Mouse (Mus musculus) ES-E14 (cell line): ENCODE results near the gene Vsig10. TPM values are rescaled to one million over a fixed set of nuclear protein-coding genes. Genes with fewer than 3 reads are reported as not detected.

Experiments
- DNase-seq: peaks from one replicate; pipeline ENCODE4 v3.0.0-alpha.2; 2013; ENCODE audit warnings: low read depth, low spot score
- H3K27ac ChIP-seq: 2 replicates; pipeline ENCODE4 v1.5.1; 2012; ENCODE audit warnings: low read depth, mild to moderate bottlenecking, low read length, moderate library complexity, mixed read lengths; ENCODE audit not compliant: poor library complexity, insufficient read depth, severe bottlenecking
- H3K36me3 ChIP-seq: 2 replicates; pipeline ENCODE4 v1.6.1; 2012; ENCODE audit warnings: mild to moderate bottlenecking, low read length, moderate library complexity, mixed read lengths; ENCODE audit not compliant: control insufficient read depth, poor library complexity, insufficient read depth, severe bottlenecking
- H3K4me1 ChIP-seq, 2 experiments: fragments of 150-350 bp in 1 of 2; sonication (generic) in 1 of 2; 2 replicates each; pipeline ENCODE4 v1.6.1; 2012; ENCODE audit warnings: low read length in 2 of 2, mild to moderate bottlenecking in 1 of 2, mixed read lengths in 1 of 2; ENCODE audit not compliant: control insufficient read depth in 2 of 2, insufficient read depth in 2 of 2, poor library complexity in 1 of 2
- H3K4me3 ChIP-seq, 2 experiments: fragments of 150-350 bp in 1 of 2; sonication (generic) in 1 of 2; 2 replicates each; pipeline ENCODE4 v1.5.1; 2012; ENCODE audit warnings: low read length in 2 of 2, low read depth in 1 of 2, mild to moderate bottlenecking in 1 of 2, mixed read lengths in 1 of 2; ENCODE audit not compliant: insufficient read depth in 1 of 2, poor library complexity in 1 of 2, severe bottlenecking in 1 of 2
- H3K9ac ChIP-seq: 2 replicates; pipeline ENCODE4 v1.6.1; 2012; ENCODE audit warnings: low read depth, mild to moderate bottlenecking, low read length, mixed read lengths; ENCODE audit not compliant: poor library complexity, insufficient read depth, severe bottlenecking
- H3K9me3 ChIP-seq: fragments of 150-350 bp; sonication (generic); 2 replicates; pipeline ENCODE4 v1.6.1; 2012; ENCODE audit warnings: low read depth, mild to moderate bottlenecking, low read length; ENCODE audit not compliant: control insufficient read depth, insufficient read depth
- CHD2 ChIP-seq: IDR thresholded peaks from 2 replicates; pipeline ENCODE4 v1.6.1; 2014; ENCODE audit warnings: mild to moderate bottlenecking, low read depth, low read length, inconsistent platforms
- HCFC1 ChIP-seq: IDR thresholded peaks from 2 replicates; pipeline ENCODE4 v1.6.1; 2012; ENCODE audit warnings: low read length, inconsistent platforms, borderline replicate concordance; ENCODE audit not compliant: insufficient read depth
- MAFK ChIP-seq: IDR thresholded peaks from 2 replicates; pipeline ENCODE4 v1.6.1; 2014; ENCODE audit warnings: mild to moderate bottlenecking, low read depth, low read length, inconsistent platforms; ENCODE audit not compliant: insufficient read depth
- ZC3H11A ChIP-seq: IDR thresholded peaks from 2 replicates; pipeline ENCODE4 v1.6.1; 2012; ENCODE audit warnings: low read depth, mild to moderate bottlenecking, inconsistent platforms, low read length, borderline replicate concordance
- ZNF384 ChIP-seq: IDR thresholded peaks from 2 replicates; pipeline ENCODE4 v1.6.1; 2012; ENCODE audit warnings: low read depth, low read length, inconsistent platforms
- in situ Hi-C, 2 experiments: fragments of 600-800 bp; cut with MboI; formaldehyde crosslinking; loops; one replicate each; pipeline ENCODE4 v1.15.1; 2025; ENCODE audit warnings: low sequenced_read_pairs in 2 of 2, inconsistent platforms in 1 of 2; ENCODE audit not compliant: unreplicated experiment in 2 of 2
- total RNA-seq: library from RNA; depleted of rRNA; stranded (reverse); fragments of 300-350 nt; gene quantifications from 2 replicates; pipeline ENCODE4 v1.2.3, GENCODE M21; 2012

Vsig10 gene
- total RNA-seq, 1 experiment, result 11.7 TPM

GRCm38 (mm10) chr5:117286286-117286685, 32.6 kb upstream of the Vsig10 start:
- no peak for DNase-seq
- TF ChIP-seq CHD2 (no peak), ZC3H11A (no peak), HCFC1 (no peak), MAFK (no peak), ZNF384 (no peak)
- H3K27ac ChIP-seq, result no peak overlapping the region
- H3K4me3 ChIP-seq, result peak overlapping the region; percentile 91 to 98
- H3K9me3 ChIP-seq, result no peaks in the 10 kb centered on the region
- peak overlapping the region; percentile 95; the same call in 1 of the 2 replicates for H3K9ac ChIP-seq
- in situ Hi-C loops, result no loop called here
- peaks cover 0 to 10% of the 10 kb centered on the region in 2 experiments; a peak in 1 of 4 replicates for H3K4me1 ChIP-seq
- H3K36me3 ChIP-seq, result peaks cover 29% of the 10 kb centered on the region

GRCm38 (mm10) chr5:117286831-117287822, 31.8 kb upstream of the Vsig10 start, which contains the start of gene Pebp1:
Gene Pebp1 (minus strand): TSS chr5:117287625.
- peak; percentile 84 for DNase-seq
- H3K9ac ChIP-seq, result peak within 1 kb of the TSS; percentile 95
- TF ChIP-seq ZNF384 (no peak), HCFC1 (peak; percentile 54; the same call in 1 of the 2 replicates), ZC3H11A (no peak), CHD2 (no peak)
- H3K36me3 ChIP-seq, result peaks cover 24% of the 10 kb centered on the region
- H3K4me1 ChIP-seq, result peaks cover 0 to 15% of the 10 kb centered on the region in 2 experiments; a peak in 1 of 4 replicates
- in situ Hi-C loops, result no loop called here
- H3K27ac ChIP-seq, result peak within 1 kb of the TSS; percentile 33; the same call in 1 of the 2 replicates
- no peaks in the 10 kb centered on the region for H3K9me3 ChIP-seq
- peak within 1 kb of the TSS; percentile 91 to 98 for H3K4me3 ChIP-seq

GRCm38 (mm10) chr5:117289646-117290045, 29.2 kb upstream of the Vsig10 start:
- H3K9me3 ChIP-seq, result no peaks in the 10 kb centered on the region
- peaks cover 11% of the 10 kb centered on the region; the same call in 1 of the 2 replicates for H3K36me3 ChIP-seq
- TF ChIP-seq ZC3H11A (no peak), MAFK (no peak), HCFC1 (no peak), CHD2 (no peak), ZNF384 (no peak)
- no peak for DNase-seq
- no peak overlapping the region for H3K9ac ChIP-seq
- peaks cover 4 to 16% of the 10 kb centered on the region in 2 experiments; a peak in 2 of 4 replicates for H3K4me1 ChIP-seq
- H3K27ac ChIP-seq, result no peak overlapping the region
- no peak overlapping the region for H3K4me3 ChIP-seq
- in situ Hi-C loops, result no loop called here

GRCm38 (mm10) chr5:117290081-117290480, 28.8 kb upstream of the Vsig10 start:
- in situ Hi-C loops, result no loop called here
- no peaks in the 10 kb centered on the region for H3K9me3 ChIP-seq
- TF ChIP-seq ZC3H11A, result no peak
- TF ChIP-seq ZNF384, result no peak
- H3K4me3 ChIP-seq, result no peak overlapping the region
- peaks cover 9% of the 10 kb centered on the region; the same call in 1 of the 2 replicates for H3K36me3 ChIP-seq
- no peak overlapping the region for H3K27ac ChIP-seq
- DNase-seq, result no peak
- H3K4me1 ChIP-seq, result peaks cover 7 to 20% of the 10 kb centered on the region in 2 experiments; a peak in 2 of 4 replicates
- no peak overlapping the region for H3K9ac ChIP-seq
